Mouse (Mus musculus) adrenal gland, postnatal 10 days (tissue): ENCODE measurements around the gene Tbl2. TPM values are rescaled to one million over a fixed set of nuclear protein-coding genes. Genes with fewer than 3 reads are reported as not detected.

Experiments used
- DNase-seq: peaks from one replicate; pipeline ENCODE4 v3.0.0; 2021; ENCODE audit warnings: mixed read lengths
- microRNA-seq: library from miRNA; unstranded; fragments of <30 nt; microRNA quantifications from one replicate; pipeline ENCODE4 v1.2.0, GENCODE M21; 2021
- total RNA-seq, 2 experiments: library from RNA; stranded (reverse); gene quantifications; 2 replicates each; pipeline ENCODE4 v1.2.3; 2021

Tbl2 gene
- total RNA-seq, 2 experiments from 2014 or later = 23.2 to 23.5 TPM

DNA sequence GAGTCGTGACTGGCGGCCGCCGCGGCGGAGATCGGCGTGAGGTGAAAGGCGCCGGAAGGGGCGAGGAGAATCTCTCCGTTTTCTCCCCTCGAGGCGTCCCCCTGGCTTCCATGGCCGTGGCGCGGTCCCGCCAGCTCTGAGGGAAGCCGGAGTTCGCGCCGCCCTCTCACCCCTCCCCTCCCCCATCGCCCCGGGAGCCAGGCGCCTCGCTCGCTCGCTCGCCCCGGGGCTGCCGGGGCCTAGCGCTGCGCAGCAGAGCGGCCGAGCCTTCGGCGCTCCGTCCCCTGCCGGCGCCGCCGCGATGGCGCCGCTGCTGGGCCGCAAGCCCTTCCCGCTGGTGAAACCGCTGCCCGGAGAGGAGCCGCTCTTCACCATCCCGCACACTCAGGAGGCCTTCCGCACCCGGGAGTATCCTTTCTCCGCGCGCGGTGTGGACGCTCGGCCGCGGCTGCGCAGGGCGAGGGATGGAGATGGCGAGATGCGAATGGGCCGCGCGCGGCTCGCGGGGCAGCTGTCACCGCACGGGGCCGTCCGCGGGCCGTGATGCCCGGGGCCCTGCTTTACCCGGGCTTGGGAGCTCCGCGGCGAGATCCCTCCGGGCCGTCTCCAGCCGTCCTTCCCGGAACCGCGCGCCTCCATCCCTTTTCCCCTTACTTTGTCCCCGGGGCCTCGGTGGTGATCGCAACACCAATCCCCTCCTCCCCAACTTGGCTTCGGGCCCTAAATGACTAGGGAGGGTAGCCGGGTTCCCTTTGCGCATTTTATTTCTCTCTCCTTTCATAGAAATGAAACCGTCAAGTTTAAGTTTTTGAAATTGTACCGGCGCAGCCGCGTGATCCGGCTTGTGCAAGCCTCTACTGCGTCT lies 38.1 kb downstream of the Tbl2 start:
- DNase-seq = peak; percentile 87

DNA sequence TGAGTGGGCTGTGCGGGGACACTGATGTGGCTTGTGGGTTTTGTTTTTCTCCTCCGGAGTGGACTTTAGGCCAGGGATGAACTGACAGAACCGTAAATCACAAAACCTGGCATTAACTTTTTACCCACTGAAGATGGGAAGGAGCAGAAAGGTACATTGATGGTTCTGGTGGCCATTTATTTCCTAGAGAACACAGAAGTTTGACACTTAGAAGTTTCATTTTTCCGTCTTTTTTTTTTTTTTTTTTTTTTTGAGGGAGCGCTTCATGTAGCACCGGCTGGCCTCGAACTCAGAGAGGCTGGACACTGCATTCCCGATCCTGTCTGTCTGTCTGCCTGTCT lies 38.7 kb downstream of the Tbl2 start:
- no peak for DNase-seq

DNA sequence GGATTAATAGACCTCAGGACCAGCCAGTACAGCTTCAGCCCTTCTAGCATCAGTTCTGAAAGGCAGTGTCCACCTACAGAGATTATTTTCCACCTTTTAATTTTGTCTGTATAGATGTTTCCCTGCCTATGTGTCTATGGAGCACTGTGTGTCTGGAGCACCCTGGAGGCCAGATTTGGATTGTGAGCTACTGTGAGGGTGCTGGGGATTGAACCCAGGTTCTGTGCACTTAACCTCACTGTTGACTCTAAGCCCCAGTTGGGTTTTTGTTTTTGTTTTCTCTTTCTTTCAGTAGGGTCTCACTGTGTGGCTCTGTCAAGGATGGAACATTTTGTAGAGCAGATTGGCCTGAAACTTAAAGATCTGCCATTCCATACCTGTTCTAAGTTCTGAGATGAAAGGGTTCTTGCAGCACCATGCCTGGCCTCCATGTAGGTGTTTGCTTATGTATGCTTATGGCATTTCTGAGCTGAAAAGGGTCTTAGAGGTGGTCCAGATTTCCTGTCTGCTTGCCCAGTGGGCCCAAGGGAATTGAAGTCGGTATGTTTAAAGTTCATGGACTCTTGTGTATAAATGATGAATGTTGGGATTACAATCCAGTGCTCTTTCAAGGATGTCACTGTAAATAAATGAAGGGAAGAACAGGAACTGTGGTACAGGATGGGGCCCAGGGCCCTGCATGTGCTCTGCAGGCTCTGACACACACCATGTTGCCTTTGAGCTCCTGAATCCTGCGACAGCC lies 40.0 kb downstream of the Tbl2 start:
- DNase-seq = no peak

DNA sequence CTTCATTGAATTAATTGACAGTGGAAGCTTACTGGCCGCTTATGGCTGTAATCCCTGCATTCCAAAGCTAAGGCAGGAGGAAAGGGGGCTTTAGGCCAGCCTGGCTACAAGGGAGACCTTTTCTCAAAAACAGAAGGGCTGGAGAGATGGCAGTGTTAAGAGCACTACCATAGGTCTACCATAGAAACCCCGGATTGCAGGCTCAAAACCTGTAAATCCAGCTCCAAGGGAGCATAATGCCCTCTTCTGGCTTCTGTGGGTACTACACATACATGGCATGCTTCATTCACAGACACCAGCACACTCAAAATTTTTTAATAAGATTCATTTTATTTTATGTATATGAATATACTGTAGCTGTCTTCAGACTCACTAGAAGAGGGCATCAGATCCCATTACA lies 42.2 kb downstream of the Tbl2 start:
- DNase-seq = peak; percentile 81

DNA sequence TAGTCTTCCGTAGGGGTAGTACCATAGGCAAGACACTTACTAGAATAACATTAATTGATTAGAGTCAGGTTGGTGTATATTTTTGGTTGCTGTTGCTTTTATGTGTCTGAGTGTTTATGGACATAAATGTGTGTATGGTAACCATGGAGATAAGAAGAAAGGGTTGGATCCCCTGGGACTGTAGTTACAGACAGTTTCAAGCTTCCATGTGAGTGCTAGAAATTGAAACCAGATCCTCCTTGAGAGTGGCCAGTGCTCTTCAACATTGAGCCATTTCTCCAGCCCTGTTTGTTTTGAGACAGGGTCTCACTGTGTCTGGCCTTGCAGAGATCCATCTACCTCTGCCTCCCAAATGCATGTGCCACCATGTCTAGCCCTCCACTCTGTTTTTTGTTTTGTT lies 43.0 kb downstream of the Tbl2 start:
- no peak for DNase-seq

DNA sequence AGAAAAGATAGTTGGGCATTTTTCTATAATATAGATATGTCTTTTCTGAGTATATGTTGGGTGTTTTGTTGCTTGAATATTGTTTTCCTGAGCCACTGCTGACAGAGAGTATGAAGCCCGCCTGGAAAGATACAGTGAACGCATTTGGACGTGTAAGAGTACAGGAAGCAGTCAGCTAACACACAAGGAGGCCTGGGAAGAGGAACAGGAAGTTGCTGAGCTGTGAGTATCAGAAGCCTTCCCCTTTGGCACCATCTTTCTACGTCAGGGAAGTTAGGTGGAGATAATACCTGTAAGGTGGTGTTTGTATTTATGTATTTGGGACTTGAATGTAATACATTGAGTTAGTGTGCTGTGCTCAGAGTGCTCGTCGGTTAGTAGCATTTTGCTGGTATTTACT lies 46.9 kb downstream of the Tbl2 start:
- DNase-seq = no peak

DNA sequence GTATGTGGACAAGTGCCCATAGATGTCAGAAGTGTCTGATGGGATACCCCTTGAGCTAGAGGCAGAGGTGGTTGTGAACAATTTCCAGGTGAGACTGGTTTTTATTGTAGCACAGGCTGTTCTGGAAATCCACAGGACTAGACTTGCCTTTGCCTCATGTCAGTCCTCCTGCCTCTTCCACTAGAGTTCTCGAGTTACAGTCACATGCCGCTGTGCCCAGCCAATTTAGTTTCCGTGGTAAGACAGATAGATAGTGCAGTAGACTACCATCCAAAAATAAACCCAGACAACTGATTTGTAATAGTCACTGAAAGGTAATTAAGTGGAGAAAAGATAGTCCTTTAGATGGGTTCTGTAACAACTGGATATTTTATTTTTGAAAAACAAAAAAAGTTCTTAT lies 53.3 kb downstream of the Tbl2 start:
- DNase-seq = no peak

DNA sequence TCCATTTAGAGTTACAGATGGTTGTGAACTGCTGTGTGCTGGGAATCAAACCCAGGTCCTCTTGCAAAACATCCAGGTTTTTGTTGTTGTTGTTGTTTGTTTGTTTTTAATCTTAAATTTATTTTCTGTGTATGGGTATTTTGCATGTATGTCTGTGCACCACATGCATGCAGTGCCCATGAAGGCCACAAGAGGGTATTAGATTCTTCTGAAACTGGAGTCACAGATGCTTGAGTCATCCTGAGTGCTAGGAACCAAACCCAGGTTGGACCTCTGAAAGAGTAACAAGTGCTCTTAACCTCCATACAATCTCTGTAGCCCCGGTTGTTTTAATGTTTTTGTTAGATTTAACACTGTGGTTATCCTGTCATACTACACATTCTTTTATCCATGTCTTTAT lies 58.7 kb downstream of the Tbl2 start:
- DNase-seq = no peak

Small RNAs within 50 kb of the gene (microRNA-seq; reads per million reads assigned to microRNA genes)
- gene Gm25315 = not detected

Other genes with a start within 250 kb of the Tbl2 start
- not detected for gene Tmem270, start 242.9 kb upstream of the Tbl2 start, total RNA-seq
- 1 to 10 TPM in 1 of 2 experiments, under 1 TPM in 1; 0.75 to 3.3 TPM for gene Cldn13, start 234.1 kb upstream of the Tbl2 start, total RNA-seq
- gene Mettl27, start 217.3 kb upstream of the Tbl2 start, total RNA-seq = 10 to 100 TPM; 23.6 to 24.2 TPM
- gene Cldn4, start 202.7 kb upstream of the Tbl2 start, total RNA-seq = under 1 TPM; 0.21 to 0.57 TPM
- 10 to 100 TPM in 1 of 2 experiments, 1 to 10 TPM in 1; 8.2 to 13.9 TPM for gene Cldn3, start 163.4 kb upstream of the Tbl2 start, total RNA-seq
- gene Abhd11, start 140.5 kb upstream of the Tbl2 start, total RNA-seq = 10 to 100 TPM; 67.3 to 77.9 TPM
- gene Stx1a, start 126.2 kb upstream of the Tbl2 start, total RNA-seq = 1 to 10 TPM; 6.8 to 9.5 TPM
- 10 to 100 TPM; 23.7 to 24.5 TPM for gene Dnajc30, start 85.5 kb upstream of the Tbl2 start, total RNA-seq
- gene Bud23, start 84.7 kb upstream of the Tbl2 start, total RNA-seq = 10 to 100 TPM; 41.3 to 44.6 TPM
- 1 to 10 TPM; 3.8 to 4.5 TPM for gene Vps37d, start 71.4 kb upstream of the Tbl2 start, total RNA-seq
- gene Mlxipl, start 59.8 kb upstream of the Tbl2 start, total RNA-seq = 10 to 100 TPM; 59.1 to 71.7 TPM
- gene Bcl7b, start 18.6 kb downstream of the Tbl2 start, total RNA-seq = 10 to 100 TPM; 41.9 to 43.3 TPM
- 10 to 100 TPM; 60.4 to 70.1 TPM for gene Baz1b, start 37.6 kb downstream of the Tbl2 start, total RNA-seq
- gene Fzd9, start 101.6 kb downstream of the Tbl2 start, total RNA-seq = 1 to 10 TPM; 2.1 to 2.7 TPM
- under 1 TPM in 1 of 2 experiments, not detected in 1; 0.27 TPM for gene Fkbp6, start 200.4 kb downstream of the Tbl2 start, total RNA-seq
- not detected for gene Trim50, start 203.6 kb downstream of the Tbl2 start, total RNA-seq
- 10 to 100 TPM; 17.9 to 22.6 TPM for gene Nsun5, start 220.3 kb downstream of the Tbl2 start, total RNA-seq
- 10 to 100 TPM; 25.9 to 26.7 TPM for gene Pom121, start 244.9 kb downstream of the Tbl2 start, total RNA-seq